Comparison of ENCODE assay signal across 19 mouse cellular contexts in the genomic region with DNA sequence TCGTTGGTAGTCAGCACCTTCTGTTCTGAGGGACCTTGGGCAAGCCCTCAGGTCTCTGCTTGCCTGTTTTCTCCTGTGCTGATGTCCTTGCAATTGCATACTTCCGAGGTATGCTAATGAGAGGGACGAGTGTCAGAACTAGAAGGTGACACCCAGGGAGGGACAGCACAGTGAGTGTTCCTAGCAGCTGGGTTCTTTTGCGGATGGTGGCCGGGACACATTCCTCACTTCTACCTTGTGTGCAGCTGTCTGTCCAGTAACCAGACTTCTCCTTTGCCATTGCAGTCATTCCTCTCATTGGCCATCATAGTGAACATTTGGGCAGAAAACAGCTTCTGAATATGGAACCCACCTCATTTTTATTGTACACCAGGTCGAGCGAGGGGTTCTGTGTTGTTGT. TPM values are rescaled to one million over a fixed set of nuclear protein-coding genes. Genes with fewer than 3 reads are reported as not detected.
DNase-seq lines count a peak whose midpoint lies in the region; ATAC-seq and TF ChIP-seq lines count a peak whose summit lies in the region.
"Had no signal": no experiment of that assay in that cellular context is flagged by ENCODE, and none has a peak within 500 bp of the region (broad histone marks: within the 10 kb centered on the region; RNA-seq: fewer than 3 reads in every experiment).

No protein-coding gene starts in this region.

- DNase-seq in ES-CJ7 (ENCODE audit: low read depth, low spot score): peak; percentile 29
- no peak for DNase-seq in forebrain, embryonic 11.5 days (ENCODE audit: low spot score)
- DNase-seq in left cerebral cortex, postnatal 14 days (ENCODE audit: low spot score in 2 of 2): no peak
- DNase-seq: adrenal gland, postnatal 25 days; cerebellum, adult 2 months; cerebellum, postnatal 10 days; gastrocnemius, adult 2 months; gastrocnemius, postnatal 25 days; heart, postnatal 10 days; heart, postnatal 4 days had no signal

- H3K9ac ChIP-seq in intestine, embryonic 16.5 days (ENCODE audit: low read depth, low read length): no peak overlapping the region
- no peak overlapping the region for H3K9ac ChIP-seq in intestine, postnatal 0 days (ENCODE audit: low read depth, low read length)
- no peak overlapping the region for H3K9ac ChIP-seq in forebrain, embryonic 11.5 days (ENCODE audit: low read length)
- H3K9ac ChIP-seq: hindbrain, embryonic 12.5 days had no signal

- intact Hi-C loops in left cerebral cortex, postnatal 14 days (cut with DNase I): no loop called here

- H3K27me3 ChIP-seq in intestine, embryonic 16.5 days (replicated peaks; ENCODE audit: control insufficient read depth, insufficient read depth, low read length): no peaks in the 10 kb centered on the region
- no peaks in the 10 kb centered on the region for H3K27me3 ChIP-seq in intestine, postnatal 0 days (replicated peaks; ENCODE audit: control insufficient read depth, insufficient read depth, low read length)
- no peaks in the 10 kb centered on the region for H3K27me3 ChIP-seq in megakaryocyte, embryonic 14.5 days (replicated peaks)
- H3K27me3 ChIP-seq in forebrain, embryonic 11.5 days (ENCODE audit: control insufficient read depth, insufficient read depth, low read length): no peaks in the 10 kb centered on the region
- H3K27me3 ChIP-seq: hindbrain, embryonic 12.5 days had no signal

- no peak overlapping the region for H3K4me3 ChIP-seq in intestine, embryonic 16.5 days (ENCODE audit: low read length)
- no peak overlapping the region for H3K4me3 ChIP-seq in intestine, postnatal 0 days (ENCODE audit: low read depth, low read length)
- peak overlapping the region; percentile 43 for H3K4me3 ChIP-seq in megakaryocyte, embryonic 14.5 days (replicated peaks)
- no peak overlapping the region for H3K4me3 ChIP-seq in forebrain, embryonic 11.5 days (ENCODE audit: low read depth, low read length)
- H3K4me3 ChIP-seq: embryonic facial prominence, embryonic 10.5 days; gastrocnemius, adult 2 months; hindbrain, embryonic 12.5 days had no signal

- H3K36me3 ChIP-seq in intestine, embryonic 16.5 days (ENCODE audit: control insufficient read depth, insufficient read depth, low read length): no peaks in the 10 kb centered on the region
- no peaks in the 10 kb centered on the region for H3K36me3 ChIP-seq in intestine, postnatal 0 days (ENCODE audit: control insufficient read depth, insufficient read depth)
- H3K36me3 ChIP-seq in megakaryocyte, embryonic 14.5 days (replicated peaks; ENCODE audit: low read length): peaks cover 6% of the 10 kb centered on the region
- H3K36me3 ChIP-seq in forebrain, embryonic 11.5 days (ENCODE audit: control insufficient read depth, insufficient read depth, low read length): no peaks in the 10 kb centered on the region
- H3K36me3 ChIP-seq: embryonic facial prominence, embryonic 10.5 days; hindbrain, embryonic 12.5 days had no signal

- no peak for ATAC-seq in intestine, embryonic 16.5 days
- ATAC-seq in intestine, postnatal 0 days: no peak
- no peak for ATAC-seq in megakaryocyte, adult 5-6 weeks (ENCODE audit: poor library complexity, severe bottlenecking)
- no peak for ATAC-seq in forebrain, embryonic 11.5 days (replicated peaks; ENCODE audit: low FRiP score)
- ATAC-seq: activated CD4-positive, CD25-positive, alpha-beta regulatory T cell, adult 4 months; forebrain, embryonic 14.5 days; hindbrain, embryonic 16.5 days had no signal

- no peak overlapping the region for H3K4me2 ChIP-seq in intestine, embryonic 16.5 days (ENCODE audit: low read depth, low read length)
- no peak overlapping the region for H3K4me2 ChIP-seq in intestine, postnatal 0 days (replicated peaks; ENCODE audit: low read depth)
- H3K4me2 ChIP-seq in forebrain, embryonic 11.5 days (ENCODE audit: low read depth, low read length, severe bottlenecking): no peak overlapping the region
- H3K4me2 ChIP-seq: hindbrain, embryonic 12.5 days had no signal

- H3K4me1 ChIP-seq in intestine, embryonic 16.5 days (ENCODE audit: control insufficient read depth, insufficient read depth, low read length): peaks cover 12% of the 10 kb centered on the region; the same call in 1 of the 2 replicates
- peaks cover 5% of the 10 kb centered on the region; the same call in 1 of the 2 replicates for H3K4me1 ChIP-seq in intestine, postnatal 0 days (replicated peaks; ENCODE audit: control insufficient read depth, insufficient read depth, low read length)
- peaks cover 90% of the 10 kb centered on the region for H3K4me1 ChIP-seq in megakaryocyte, embryonic 14.5 days
- H3K4me1 ChIP-seq in forebrain, embryonic 11.5 days (replicated peaks; ENCODE audit: control insufficient read depth, insufficient read depth, low read length): no peaks in the 10 kb centered on the region
- H3K4me1 ChIP-seq: hindbrain, embryonic 12.5 days had no signal

- H3K9me3 ChIP-seq in intestine, embryonic 16.5 days (ENCODE audit: control insufficient read depth, low read length): no peaks in the 10 kb centered on the region
- H3K9me3 ChIP-seq in intestine, postnatal 0 days (ENCODE audit: control insufficient read depth): no peaks in the 10 kb centered on the region
- no peaks in the 10 kb centered on the region for H3K9me3 ChIP-seq in megakaryocyte, embryonic 14.5 days
- no peaks in the 10 kb centered on the region for H3K9me3 ChIP-seq in forebrain, embryonic 11.5 days (ENCODE audit: control insufficient read depth, low read length)
- H3K9me3 ChIP-seq: embryonic facial prominence, embryonic 10.5 days; hindbrain, embryonic 12.5 days had no signal

- no peak for TF ChIP-seq CTCF in intestine, postnatal 0 days (IDR thresholded peaks at IDR 0.05; ENCODE audit: low read depth)

- 67% methylated on average over 7 of the region's 7 CpGs for WGBS in intestine, embryonic 16.5 days
- WGBS in intestine, postnatal 0 days: 74% methylated on average over 7 of the region's 7 CpGs
- 77% methylated on average over 7 of the region's 7 CpGs for WGBS in forebrain, embryonic 11.5 days

- peak overlapping the region; percentile 27; the same call in 1 of the 2 replicates for H3K27ac ChIP-seq in intestine, embryonic 16.5 days (ENCODE audit: low read length)
- H3K27ac ChIP-seq in intestine, postnatal 0 days (ENCODE audit: low read depth, low read length): no peak overlapping the region
- H3K27ac ChIP-seq in forebrain, embryonic 11.5 days (ENCODE audit: low read depth, low read length): no peak overlapping the region
- H3K27ac ChIP-seq: embryonic facial prominence, embryonic 10.5 days; gastrocnemius, adult 2 months; hindbrain, embryonic 12.5 days had no signal

RNA-seq across cellular contexts. Expression of gene Gadd45a, which starts 51.8 kb away (rescaled TPM):
- polyA plus RNA-seq in intestine, embryonic 16.5 days (2015; fragmentation: Nextera tagmentation; extraction: Ambion mirVana): 27.4 and 30.2 TPM in 2 replicates
- polyA plus RNA-seq in intestine, postnatal 0 days (2015; fragmentation: Nextera tagmentation; extraction: Ambion mirVana): 68.1 and 74.0 TPM in 2 replicates
- 88.5 and 148 TPM in 2 replicates for polyA plus RNA-seq in megakaryocyte, embryonic 14.5 days (2012; ENCODE audit: insufficient read depth, low replicate concordance)
- total RNA-seq in megakaryocyte, adult 5-6 weeks (2015): 59.6 and 62.4 TPM in 2 replicates
- 77.2 and 95.9 TPM in 2 replicates for total RNA-seq in megakaryocyte, adult 5-6 weeks (2017)
- polyA plus RNA-seq in forebrain, embryonic 11.5 days (2014; fragmentation: Nextera tagmentation; extraction: Ambion mirVana): 19.7 and 23.2 TPM in 2 replicates
- total RNA-seq in left cerebral cortex, postnatal 14 days (2021): 10 to 100 TPM in 1 of 2 experiments, 1 to 10 TPM in 1; 6.6 to 10.3 TPM
